Mouse (Mus musculus): ENCODE measurements around the gene Sufu.

The Sufu gene

DNA sequence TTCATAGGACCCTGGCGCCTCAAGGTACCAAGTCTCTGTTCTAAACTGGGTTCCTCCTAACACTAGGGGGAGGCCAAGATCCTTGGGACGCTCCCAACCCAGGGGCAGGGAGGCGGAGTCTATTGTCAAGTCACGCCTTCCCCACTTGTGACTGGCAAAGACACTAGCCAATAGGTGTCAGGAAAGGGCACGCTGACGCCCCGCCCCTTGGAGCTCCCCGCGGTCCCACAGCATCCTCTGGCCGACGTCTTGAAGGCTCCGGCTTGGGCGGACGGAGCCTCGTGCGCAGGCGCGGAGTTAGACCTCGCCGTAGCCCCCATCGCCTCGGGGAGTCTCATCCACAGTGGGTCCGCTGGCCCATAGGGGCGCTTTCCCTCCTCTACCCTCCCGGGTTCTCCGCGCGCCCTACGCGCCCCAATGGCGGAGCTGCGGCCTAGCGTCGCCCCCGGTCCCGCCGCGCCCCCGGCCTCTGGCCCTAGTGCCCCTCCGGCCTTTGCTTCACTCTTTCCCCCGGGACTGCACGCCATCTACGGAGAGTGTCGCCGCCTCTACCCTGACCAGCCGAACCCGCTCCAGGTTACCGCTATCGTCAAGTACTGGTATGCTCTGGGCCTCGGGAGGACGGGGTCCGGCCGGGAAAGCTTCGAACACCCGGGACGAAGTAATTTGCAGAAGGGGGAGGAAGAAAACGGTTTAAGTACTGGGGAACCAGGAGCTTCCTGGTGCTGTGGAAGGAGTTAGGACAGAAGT, at the start of gene Sufu:
Sufu (plus strand) TSS at position 211 of the 750 bp plus-strand sequence.
- DNase-seq (ENCODE audit: low read depth, low spot score): peak; percentile 97

DNA sequence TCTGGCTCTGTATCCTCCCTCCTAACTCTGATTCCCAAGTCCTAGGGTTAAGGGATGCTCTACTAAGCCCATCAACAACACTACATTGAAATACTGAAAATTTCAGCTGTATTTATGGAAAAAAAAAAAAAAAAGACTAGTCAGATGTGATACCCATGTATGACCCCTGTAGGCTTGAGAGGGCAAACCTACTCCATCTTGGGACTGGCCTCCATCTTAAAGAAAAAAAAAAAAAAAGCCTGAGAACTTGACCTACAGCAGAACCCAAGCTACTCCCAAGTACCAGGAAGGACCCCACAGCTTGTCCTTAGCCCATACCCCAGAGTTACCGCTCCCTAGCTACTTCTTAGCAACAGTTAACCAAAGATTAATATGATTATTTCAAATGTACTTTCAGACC, 49.5 kb upstream of the Sufu start:
- DNase-seq (ENCODE audit: low read depth, low spot score): no peak

- no peak for DNase-seq (ENCODE audit: low read depth, low spot score)
These were observed 48.6 kb upstream of the Sufu start for GRCm38 (mm10) chr19:46347936-46348668.

DNA sequence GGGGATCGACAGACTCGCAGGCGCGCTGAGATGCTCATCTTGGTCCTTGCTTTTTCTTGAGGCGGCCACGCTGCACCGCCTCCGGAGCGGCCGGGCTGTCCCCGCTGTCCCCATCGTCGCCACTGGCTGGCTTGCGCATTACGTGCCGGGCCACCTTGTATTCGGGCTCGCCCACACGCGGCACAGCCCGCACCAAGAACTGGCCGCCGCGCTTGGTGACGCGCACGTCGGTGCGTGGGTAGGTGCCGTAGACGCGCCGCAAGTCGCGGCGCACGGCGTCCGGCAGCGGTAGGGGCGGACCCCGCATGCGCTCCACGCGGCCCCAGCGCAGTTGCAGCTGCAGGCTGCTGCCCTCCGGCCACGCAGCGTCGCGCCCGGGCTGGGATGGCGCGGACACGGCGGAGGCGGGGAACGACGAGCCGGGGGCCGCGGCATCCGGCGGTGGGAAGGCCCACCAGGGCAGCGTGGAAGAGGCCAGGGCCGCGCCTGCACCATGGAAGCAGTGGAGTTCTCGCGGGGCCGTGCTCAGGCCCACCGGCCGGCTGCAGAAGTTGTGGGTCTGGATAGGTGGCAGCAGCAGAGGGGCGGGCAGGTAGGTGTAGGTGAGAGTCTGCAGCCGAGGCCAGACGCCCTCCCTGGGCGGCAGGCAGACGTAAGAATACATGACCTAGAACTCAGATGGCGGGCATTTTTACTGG, 47.8 kb upstream of the Sufu start:
- no peak for DNase-seq (ENCODE audit: low read depth, low spot score)

- DNase-seq (ENCODE audit: low read depth, low spot score): no peak
These were observed 47.1 kb upstream of the Sufu start for GRCm38 (mm10) chr19:46349550-46349949.

DNA sequence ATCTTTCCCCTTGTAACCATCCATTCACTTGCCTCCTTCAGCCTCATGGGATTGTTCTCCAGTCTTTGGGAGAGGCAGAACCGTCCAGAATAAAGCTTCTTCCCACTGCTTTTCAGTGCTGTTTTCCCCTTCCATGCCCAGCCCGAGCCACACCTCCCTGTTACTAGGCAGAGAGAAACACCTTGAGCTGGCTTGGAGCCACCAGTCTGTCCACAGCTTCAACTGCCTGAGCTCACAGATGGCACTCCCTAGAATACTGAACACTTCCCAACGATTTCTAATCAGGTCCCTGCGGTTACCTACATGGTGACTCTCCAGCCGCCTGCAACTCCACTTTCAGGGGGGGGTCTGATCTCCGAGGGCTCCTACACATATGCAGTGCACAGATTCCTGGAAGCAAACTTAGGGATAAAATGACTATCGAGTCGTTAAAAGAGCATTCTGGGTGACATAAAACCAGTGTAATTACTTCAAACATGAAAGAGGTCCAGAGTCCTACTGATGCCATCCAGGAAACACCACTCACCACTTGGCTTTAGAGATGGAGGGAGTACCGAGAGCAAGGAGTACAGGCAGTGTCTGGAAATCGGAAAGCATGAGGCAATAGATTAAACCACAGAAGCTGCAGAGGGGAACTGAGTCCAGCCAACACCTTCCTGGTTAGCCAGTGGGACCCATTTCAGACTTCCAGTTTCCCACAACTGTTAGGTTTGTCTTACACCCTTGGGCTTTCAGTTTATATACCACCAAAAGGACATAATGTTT, 46.3 kb upstream of the Sufu start, which contains the start of gene 2310034G01Rik:
2310034G01Rik (minus strand) TSS at position 135 of the 765 bp plus-strand sequence.
- DNase-seq (ENCODE audit: low read depth, low spot score): no peak

GRCm38 (mm10) chr19:46356701-46357138, 40.0 kb upstream of the Sufu start:
- DNase-seq (ENCODE audit: low read depth, low spot score): peak; percentile 89

DNA sequence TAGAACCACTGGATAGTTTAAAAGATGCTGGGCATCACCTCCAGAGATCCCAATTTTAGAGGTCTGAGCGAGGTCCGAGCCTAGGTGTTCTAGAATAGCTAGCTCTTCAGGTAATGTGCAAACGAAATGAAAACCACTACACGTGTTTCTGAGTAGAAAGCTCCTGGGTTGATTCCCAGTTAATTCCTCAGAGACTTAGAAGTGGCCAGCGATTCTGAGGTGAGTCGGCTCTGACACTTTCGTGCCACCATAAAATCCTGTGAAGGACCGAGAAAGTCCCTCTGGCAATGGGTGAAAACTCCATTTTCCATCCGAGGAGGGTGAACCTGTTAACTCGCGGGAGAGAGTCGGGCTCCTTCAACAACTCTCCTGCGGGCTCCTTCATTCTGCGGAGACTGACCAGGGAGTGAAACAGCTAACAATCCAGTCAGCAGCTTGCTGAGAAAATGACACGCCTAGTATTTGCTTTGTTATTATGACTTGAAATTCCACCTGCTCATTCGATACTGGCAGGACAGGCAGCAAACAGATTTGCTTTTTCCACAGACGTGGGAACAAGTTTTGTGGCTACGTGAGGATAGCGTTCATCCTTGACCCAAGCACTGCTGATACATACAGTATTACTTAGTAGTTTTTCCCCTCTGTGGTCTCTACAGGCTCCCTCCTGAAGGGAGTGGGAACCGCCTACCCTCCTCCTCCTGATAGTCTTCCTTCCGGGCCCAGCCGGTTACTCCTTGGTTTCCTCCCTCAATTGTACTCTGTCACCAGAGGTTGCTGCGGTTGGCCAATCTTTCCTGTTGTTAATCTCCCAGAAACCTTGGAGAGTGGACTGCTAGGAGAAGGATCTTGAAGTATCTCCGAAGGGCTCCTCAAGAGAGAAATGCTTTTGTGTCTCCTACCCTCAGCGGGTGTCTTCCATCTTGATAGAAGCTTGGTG, 39.1 kb upstream of the Sufu start:
- no peak for DNase-seq (ENCODE audit: low read depth, low spot score)

DNA sequence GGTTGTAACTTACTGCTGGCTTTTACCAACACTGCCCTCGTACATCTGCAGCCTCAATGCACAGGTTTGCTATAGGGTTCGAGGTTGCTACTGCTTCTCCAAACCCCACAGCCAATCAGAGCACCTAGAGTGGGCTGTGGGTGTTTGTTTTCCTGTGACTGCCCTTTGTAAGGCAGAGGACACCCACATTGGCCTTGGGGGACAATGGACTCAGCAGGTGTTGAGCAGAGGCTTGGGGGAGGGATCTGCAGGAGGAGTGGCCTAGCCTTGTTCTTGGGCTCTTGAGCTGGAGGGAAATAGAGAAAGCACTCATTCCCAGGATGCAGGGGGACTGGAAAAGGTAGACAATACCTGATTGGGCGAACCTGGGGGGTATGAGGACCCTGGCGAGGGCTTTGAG, 38.3 kb upstream of the Sufu start:
- no peak for DNase-seq (ENCODE audit: low read depth, low spot score)

GRCm38 (mm10) chr19:46362104-46362503, 34.6 kb upstream of the Sufu start:
- DNase-seq (ENCODE audit: low read depth, low spot score): no peak

GRCm38 (mm10) chr19:46363294-46364009, 33.2 kb upstream of the Sufu start:
- DNase-seq (ENCODE audit: low read depth, low spot score): no peak

DNA sequence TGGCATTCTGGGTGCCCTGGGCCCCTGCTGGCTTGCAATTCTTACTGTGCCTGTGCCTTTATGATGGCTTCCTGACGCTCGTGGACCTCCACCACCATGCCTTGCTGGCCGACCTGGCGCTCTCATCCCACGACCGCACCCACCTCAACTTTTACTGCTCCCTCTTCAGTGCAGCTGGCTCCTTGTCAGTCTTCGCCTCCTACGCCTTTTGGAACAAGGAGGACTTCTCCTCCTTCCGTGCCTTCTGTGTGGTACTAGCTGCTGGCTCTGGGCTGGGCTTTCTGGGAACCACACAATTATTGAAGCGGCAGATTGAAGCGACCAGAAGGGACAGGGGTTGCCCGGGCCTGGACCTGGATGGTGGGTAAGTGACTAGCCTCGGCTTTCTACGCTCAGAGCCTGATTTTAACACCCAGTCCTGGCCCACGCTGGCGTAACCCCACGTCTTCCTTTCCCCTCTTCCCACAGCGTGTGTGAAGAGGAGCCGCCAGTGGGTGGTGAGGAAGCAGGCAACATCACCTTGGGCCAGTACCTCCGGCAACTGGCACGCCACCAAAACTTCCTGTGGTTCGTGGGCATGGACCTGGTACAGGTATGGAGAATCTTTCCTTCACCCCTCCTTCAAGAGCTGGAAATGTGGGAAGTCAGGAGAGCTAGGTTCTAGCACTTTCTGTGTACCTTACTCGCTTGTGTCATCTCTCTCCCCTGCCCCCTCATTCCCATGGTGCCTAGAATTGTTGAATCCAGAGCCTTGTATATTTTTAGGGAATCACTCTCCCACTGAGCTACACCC, 28.7 kb upstream of the Sufu start:
- DNase-seq (ENCODE audit: low read depth, low spot score): no peak

GRCm38 (mm10) chr19:46369204-46369603, 27.5 kb upstream of the Sufu start:
- no peak for DNase-seq (ENCODE audit: low read depth, low spot score)

DNA sequence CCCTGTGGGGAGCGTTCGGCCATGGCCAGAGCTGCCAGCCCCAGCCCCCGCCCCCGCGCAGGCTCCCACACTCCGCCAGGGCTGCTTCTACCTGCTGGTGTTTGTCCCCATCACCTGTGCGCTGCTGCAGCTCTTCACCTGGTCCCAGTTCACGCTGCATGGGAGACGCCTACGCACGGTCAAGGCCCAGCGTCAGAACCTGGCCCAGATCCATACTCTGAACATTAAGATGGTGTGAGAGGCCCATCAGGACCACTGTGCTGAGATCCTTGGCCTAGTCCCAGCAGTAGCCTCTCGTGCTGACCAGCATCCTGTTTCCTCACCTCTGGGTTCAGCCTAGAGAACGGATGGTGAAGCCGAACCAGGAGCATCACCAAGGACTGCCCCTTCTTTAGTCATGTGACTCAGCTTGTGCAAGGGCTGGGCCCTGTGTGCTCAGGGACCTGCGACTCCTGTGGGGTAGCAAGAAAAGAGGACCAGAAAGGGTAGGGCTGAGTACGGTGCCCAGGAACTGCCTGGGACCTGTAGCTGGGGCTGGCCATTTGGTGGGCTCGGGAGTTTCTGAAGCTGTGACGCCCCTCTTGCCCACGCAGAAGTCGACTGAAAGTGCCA, 22.1 kb upstream of the Sufu start:
- DNase-seq (ENCODE audit: low read depth, low spot score): no peak

- DNase-seq (ENCODE audit: low read depth, low spot score): no peak
These were observed 21.2 kb upstream of the Sufu start for GRCm38 (mm10) chr19:46375489-46375888.

GRCm38 (mm10) chr19:46375891-46376290, 20.8 kb upstream of the Sufu start:
- DNase-seq (ENCODE audit: low read depth, low spot score): no peak

- DNase-seq (ENCODE audit: low read depth, low spot score): no peak
These were observed 14.4 kb upstream of the Sufu start for GRCm38 (mm10) chr19:46382275-46382674.

DNA sequence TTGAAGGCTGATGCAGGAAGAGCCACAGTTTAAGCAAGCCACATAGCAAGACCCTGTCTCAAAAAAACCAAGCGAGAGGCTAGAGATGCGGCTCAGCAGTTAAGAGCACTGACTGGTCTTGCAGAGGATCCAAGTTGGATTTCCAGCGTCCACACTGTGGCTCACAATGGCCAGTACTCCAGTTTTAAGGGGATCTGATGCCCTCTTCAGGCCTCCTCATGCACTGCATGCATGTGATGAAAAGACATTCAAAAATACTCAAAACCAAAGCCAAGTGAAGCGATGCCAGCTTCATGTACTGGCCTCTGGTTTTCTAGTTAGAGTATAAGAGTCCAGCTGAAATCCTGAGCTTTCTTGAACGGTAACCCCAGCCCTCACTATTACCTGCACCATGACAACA, 6.8 kb upstream of the Sufu start:
- DNase-seq (ENCODE audit: low read depth, low spot score): no peak

- DNase-seq (ENCODE audit: low read depth, low spot score): no peak
These were observed 4.7 kb upstream of the Sufu start for GRCm38 (mm10) chr19:46392018-46392417.
